Mouse (Mus musculus) heart, embryonic 13.5 days (tissue): ENCODE results near the gene Susd4. TPM values are rescaled to one million over a fixed set of nuclear protein-coding genes. Genes with fewer than 3 reads are reported as not detected.

Experiments
- ATAC-seq: fragments of 200-750 bp; cut with Nextera tagmentation; 2 replicates; pipeline ENCODE4 v1.8.0; 2017; ENCODE audit warnings: moderate TSS enrichment; ENCODE audit not compliant: insufficient number of reproducible peaks, low FRiP score, low TSS enrichment; ENCODE audit errors: extremely low read depth
- H3K27ac ChIP-seq: fragments of 300-500 bp; sonication (generic); replicated peaks from 2 replicates; pipeline ENCODE4 v1.5.1; 2015; ENCODE audit warnings: moderate library complexity, mild to moderate bottlenecking, inconsistent platforms
- H3K27me3 ChIP-seq: fragments of 300-500 bp; sonication (generic); replicated peaks from 2 replicates; pipeline ENCODE4 v1.6.1; 2015; ENCODE audit warnings: mild to moderate bottlenecking, inconsistent platforms
- H3K36me3 ChIP-seq: fragments of 300-500 bp; sonication (generic); 2 replicates; pipeline ENCODE4 v1.6.1; 2015; ENCODE audit warnings: mild to moderate bottlenecking, inconsistent platforms
- H3K4me1 ChIP-seq: fragments of 300-500 bp; sonication (generic); 2 replicates; pipeline ENCODE4 v1.6.1; 2015; ENCODE audit warnings: inconsistent platforms
- H3K4me2 ChIP-seq: fragments of 300-500 bp; sonication (generic); 2 replicates; pipeline ENCODE4 v1.6.1; 2015; ENCODE audit warnings: inconsistent platforms, mild to moderate bottlenecking, moderate library complexity
- H3K4me3 ChIP-seq: fragments of 300-500 bp; sonication (generic); 2 replicates; pipeline ENCODE4 v1.5.1; 2015; ENCODE audit warnings: moderate library complexity, mild to moderate bottlenecking, inconsistent platforms
- H3K9ac ChIP-seq: fragments of 300-500 bp; sonication (generic); 2 replicates; pipeline ENCODE4 v1.6.1; 2015; ENCODE audit warnings: inconsistent platforms, mild to moderate bottlenecking, moderate library complexity
- H3K9me3 ChIP-seq: fragments of 300-500 bp; sonication (generic); 2 replicates; pipeline ENCODE4 v1.6.1; 2016; ENCODE audit warnings: inconsistent platforms
- WGBS: fragments of 180-500 bp; shearing (Covaris S2); methylation state at CpG from one replicate; pipeline ENCODE4 v1.1.7; 2015; ENCODE audit warnings: mixed read lengths; 5-methylcytosine and 5-hydroxymethylcytosine counted together
- polyA plus RNA-seq: library from polyadenylated mRNA; unstranded; fragments of >200 nt; fragmentation: Nextera tagmentation; extraction: Ambion mirVana; gene quantifications from 2 replicates; pipeline ENCODE4 v1.2.1, GENCODE M21; 2015

Susd4 gene
- polyA plus RNA-seq, 1 experiment from 2014 or later: 5.5 TPM

DNA sequence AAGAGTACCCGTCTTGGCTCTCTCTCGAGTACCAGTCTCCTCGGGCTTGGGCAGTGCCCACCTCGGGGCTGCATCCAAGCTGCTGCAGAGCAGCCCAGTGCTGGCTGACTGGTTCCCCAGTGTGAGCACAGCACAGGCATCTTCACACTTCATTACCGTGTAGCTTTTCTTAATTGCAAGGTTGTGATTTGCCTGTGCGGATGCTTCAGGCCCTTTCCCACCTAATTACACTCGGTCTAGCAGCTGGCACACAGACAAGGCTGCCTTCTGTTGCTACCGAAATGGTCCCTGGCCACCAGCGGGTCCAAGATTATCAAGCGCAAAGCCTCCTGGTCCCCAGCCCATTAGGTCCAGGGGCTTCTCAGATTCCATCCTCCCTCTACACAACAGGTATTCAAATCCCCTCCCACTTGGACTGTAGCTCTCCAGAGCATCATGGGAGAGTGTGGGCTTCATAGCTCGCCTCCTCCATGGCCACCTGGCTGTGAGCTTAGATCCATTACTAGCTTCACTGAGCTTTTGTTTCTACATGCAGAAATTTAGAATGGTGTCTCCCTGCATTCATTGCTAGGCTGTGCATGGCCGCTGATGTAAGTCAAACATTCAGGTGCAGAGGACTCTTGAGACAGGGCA is 134.0 kb downstream of the Susd4 start:
- H3K36me3 ChIP-seq: no peaks in the 10 kb centered on the region
- no peak for ATAC-seq
- no peak overlapping the region for H3K27ac ChIP-seq
- peaks cover 2% of the 10 kb centered on the region for H3K4me1 ChIP-seq
- H3K4me2 ChIP-seq: no peak overlapping the region
- H3K9me3 ChIP-seq: no peaks in the 10 kb centered on the region
- WGBS: 73% methylated on average over 12 of the region's 12 CpGs
- H3K27me3 ChIP-seq: no peaks in the 10 kb centered on the region
- no peak overlapping the region for H3K9ac ChIP-seq
- no peak overlapping the region for H3K4me3 ChIP-seq

- no peak overlapping the region for H3K27ac ChIP-seq
- no peak for ATAC-seq
- no peaks in the 10 kb centered on the region for H3K36me3 ChIP-seq
- no peak overlapping the region for H3K4me3 ChIP-seq
- H3K9me3 ChIP-seq: no peaks in the 10 kb centered on the region
- H3K9ac ChIP-seq: no peak overlapping the region
- H3K4me2 ChIP-seq: no peak overlapping the region
- WGBS: 51% methylated on average over 5 of the region's 5 CpGs
- H3K27me3 ChIP-seq: no peaks in the 10 kb centered on the region
- peaks cover 24% of the 10 kb centered on the region for H3K4me1 ChIP-seq
Measured at GRCm38 (mm10) chr1:182902095-182902494, 138.4 kb downstream of the Susd4 start.

DNA sequence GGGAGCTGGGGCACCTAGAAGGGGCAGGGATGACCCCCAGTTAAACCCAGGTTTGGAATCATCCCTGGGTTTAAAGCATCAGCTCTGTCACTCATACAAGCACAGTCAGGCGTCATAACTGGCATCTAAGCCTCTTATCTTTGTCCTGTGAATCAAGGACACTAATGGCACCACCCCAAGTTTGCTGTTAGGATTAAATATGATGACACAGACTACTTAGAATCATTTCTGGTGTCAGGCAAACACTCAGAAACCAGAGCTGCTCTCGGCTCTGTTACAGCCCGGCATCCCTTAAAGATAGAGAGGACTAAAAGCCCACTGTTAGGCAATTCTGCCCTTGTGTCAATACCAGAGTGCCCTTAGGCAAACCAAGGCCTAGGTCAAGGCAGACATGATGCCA is 139.2 kb downstream of the Susd4 start:
- Histone ChIP-seq H3K36me3 (no peaks in the 10 kb centered on the region), H3K27ac (no peak overlapping the region), H3K27me3 (no peaks in the 10 kb centered on the region), H3K9ac (no peak overlapping the region), H3K4me2 (no peak overlapping the region), H3K9me3 (no peaks in the 10 kb centered on the region), H3K4me1 (peaks cover 32% of the 10 kb centered on the region), H3K4me3 (no peak overlapping the region)
- no peak for ATAC-seq
- 57% methylated on average over 3 of the region's 3 CpGs for WGBS

DNA sequence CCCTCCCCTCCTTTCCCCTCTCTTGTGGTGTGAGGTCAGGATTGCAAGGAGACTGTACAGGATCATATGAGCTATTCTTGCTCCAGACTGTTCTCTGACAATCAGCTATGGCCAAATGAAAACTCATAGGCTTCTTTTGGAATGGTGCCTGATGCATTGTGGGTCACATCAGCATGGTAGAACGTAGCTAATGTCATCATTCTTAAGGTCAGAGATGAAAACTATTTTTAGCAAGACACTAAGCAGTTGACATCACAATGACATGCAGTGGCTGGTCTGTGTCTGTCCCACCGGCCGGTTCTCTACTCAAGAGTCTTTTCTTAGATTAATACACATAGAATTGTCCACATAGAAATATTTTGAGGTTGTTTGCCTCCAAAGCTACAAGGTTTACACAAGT is 142.0 kb downstream of the Susd4 start:
- Histone ChIP-seq H3K27me3 (no peaks in the 10 kb centered on the region), H3K27ac (peak overlapping the region; percentile 89), H3K9ac (no peak overlapping the region), H3K4me2 (no peak overlapping the region), H3K4me1 (peaks cover 51% of the 10 kb centered on the region), H3K36me3 (no peaks in the 10 kb centered on the region), H3K4me3 (no peak overlapping the region), H3K9me3 (no peaks in the 10 kb centered on the region)
- WGBS: 20% methylated on average over 3 of the region's 3 CpGs
- no peak for ATAC-seq

GRCm38 (mm10) chr1:182908050-182909036 is 144.7 kb downstream of the Susd4 start:
- Histone ChIP-seq H3K27ac (peak overlapping the region; percentile 89), H3K4me1 (peaks cover 52% of the 10 kb centered on the region), H3K4me2 (peak overlapping the region; percentile 55), H3K27me3 (no peaks in the 10 kb centered on the region), H3K9me3 (0 out of 2 replicates have a peak, but pooled peaks cover 4% of the 10 kb centered on the region), H3K36me3 (no peaks in the 10 kb centered on the region), H3K4me3 (peak overlapping the region; percentile 13), H3K9ac (peak overlapping the region; percentile 67)
- peak; percentile 84 for ATAC-seq
- WGBS: 11% methylated on average over 14 of the region's 14 CpGs

- Histone ChIP-seq H3K9ac (peak overlapping the region; percentile 58), H3K4me2 (no peak overlapping the region; the same call in 1 of the 2 replicates), H3K27ac (peak overlapping the region; percentile 89), H3K36me3 (no peaks in the 10 kb centered on the region), H3K9me3 (0 out of 2 replicates have a peak, but pooled peaks cover 4% of the 10 kb centered on the region), H3K4me3 (no peak overlapping the region), H3K4me1 (peaks cover 52% of the 10 kb centered on the region), H3K27me3 (no peaks in the 10 kb centered on the region)
- 48% methylated on average over 3 of the region's 3 CpGs for WGBS
- no peak for ATAC-seq
Measured at GRCm38 (mm10) chr1:182909066-182909465, 145.4 kb downstream of the Susd4 start.

DNA sequence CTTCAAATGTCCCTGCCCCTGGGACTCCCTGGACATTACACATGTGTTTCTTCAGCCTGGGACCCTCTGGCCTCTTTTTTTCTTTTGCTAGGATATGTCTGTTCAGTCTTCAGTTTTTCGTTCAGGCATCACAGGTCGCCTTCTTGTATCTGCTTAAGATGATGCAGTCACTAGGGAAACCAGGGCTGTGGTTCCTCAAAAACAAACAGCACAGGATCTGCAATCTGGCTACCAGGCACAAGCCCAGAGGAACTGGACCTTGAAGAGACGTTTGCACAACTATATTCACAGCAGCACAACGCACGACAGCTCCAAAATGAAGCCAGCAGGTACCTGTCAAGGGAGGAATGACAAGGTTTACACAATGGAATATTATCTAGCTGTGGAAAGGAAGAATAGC is 145.9 kb downstream of the Susd4 start:
- H3K36me3 ChIP-seq: no peaks in the 10 kb centered on the region
- H3K27me3 ChIP-seq: no peaks in the 10 kb centered on the region
- 0 out of 2 replicates have a peak, but pooled peaks cover 4% of the 10 kb centered on the region for H3K9me3 ChIP-seq
- peaks cover 52% of the 10 kb centered on the region for H3K4me1 ChIP-seq
- ATAC-seq: no peak
- H3K27ac ChIP-seq: no peak overlapping the region
- H3K9ac ChIP-seq: peak overlapping the region; percentile 58; the same call in 1 of the 2 replicates
- H3K4me2 ChIP-seq: no peak overlapping the region
- 76% methylated on average over 5 of the region's 5 CpGs for WGBS
- H3K4me3 ChIP-seq: no peak overlapping the region

GRCm38 (mm10) chr1:182912591-182912990 is 148.9 kb downstream of the Susd4 start:
- Histone ChIP-seq H3K9ac (no peak overlapping the region), H3K27ac (no peak overlapping the region), H3K4me3 (no peak overlapping the region), H3K4me2 (no peak overlapping the region), H3K4me1 (peaks cover 29% of the 10 kb centered on the region), H3K9me3 (0 out of 2 replicates have a peak, but pooled peaks cover 4% of the 10 kb centered on the region), H3K27me3 (no peaks in the 10 kb centered on the region), H3K36me3 (no peaks in the 10 kb centered on the region)
- ATAC-seq: no peak
- WGBS: 42% methylated on average over 2 of the region's 2 CpGs

- no peak overlapping the region for H3K4me3 ChIP-seq
- H3K36me3 ChIP-seq: no peaks in the 10 kb centered on the region
- no peak overlapping the region for H3K4me2 ChIP-seq
- H3K9ac ChIP-seq: no peak overlapping the region
- 0 out of 2 replicates have a peak, but pooled peaks cover 4% of the 10 kb centered on the region for H3K9me3 ChIP-seq
- ATAC-seq: no peak
- WGBS: 70% methylated on average over 4 of the region's 4 CpGs
- H3K27me3 ChIP-seq: no peaks in the 10 kb centered on the region
- H3K4me1 ChIP-seq: peaks cover 13% of the 10 kb centered on the region
- H3K27ac ChIP-seq: no peak overlapping the region
Measured at GRCm38 (mm10) chr1:182914121-182914908, 150.7 kb downstream of the Susd4 start.

GRCm38 (mm10) chr1:182916166-182916565 is 152.5 kb downstream of the Susd4 start:
- Histone ChIP-seq H3K27ac (no peak overlapping the region), H3K4me2 (no peak overlapping the region), H3K36me3 (no peaks in the 10 kb centered on the region), H3K9me3 (0 out of 2 replicates have a peak, but pooled peaks cover 4% of the 10 kb centered on the region), H3K4me3 (no peak overlapping the region), H3K27me3 (no peaks in the 10 kb centered on the region), H3K4me1 (peaks cover 8% of the 10 kb centered on the region), H3K9ac (no peak overlapping the region)
- WGBS: 90% methylated on average over 5 of the region's 5 CpGs
- no peak for ATAC-seq
